Mouse (Mus musculus) embryo, embryonic 11.5 days (tissue): ENCODE results near the gene Dnaaf1.

Experiments
- DNase-seq: peaks from one replicate; pipeline ENCODE4 v3.0.0-alpha.2; 2012; ENCODE audit warnings: low read depth, low spot score

Gene Dnaaf1

GRCm38 (mm10) chr8:119623061-119623460 is 48.0 kb downstream of the Dnaaf1 start:
- DNase-seq: no peak

DNA sequence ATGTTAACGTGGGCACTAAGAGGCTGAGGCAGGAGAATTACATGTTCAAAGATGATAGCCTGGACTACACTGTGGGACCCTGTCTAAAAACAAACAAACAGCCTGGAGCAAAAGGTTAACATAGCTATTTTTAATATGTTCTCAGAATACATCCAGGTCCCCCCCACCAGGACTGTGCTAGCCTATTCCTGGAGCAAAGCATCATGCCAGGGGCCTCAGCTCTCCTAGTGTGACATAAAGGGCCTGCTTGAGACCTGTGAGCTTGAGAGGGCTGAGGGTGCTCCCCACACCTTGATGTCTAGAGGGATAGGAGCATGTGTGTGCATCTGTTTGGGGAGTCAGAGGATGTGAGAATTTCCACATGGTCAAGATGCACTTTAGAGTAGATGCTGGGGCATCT is 48.7 kb downstream of the Dnaaf1 start:
- no peak for DNase-seq

DNA sequence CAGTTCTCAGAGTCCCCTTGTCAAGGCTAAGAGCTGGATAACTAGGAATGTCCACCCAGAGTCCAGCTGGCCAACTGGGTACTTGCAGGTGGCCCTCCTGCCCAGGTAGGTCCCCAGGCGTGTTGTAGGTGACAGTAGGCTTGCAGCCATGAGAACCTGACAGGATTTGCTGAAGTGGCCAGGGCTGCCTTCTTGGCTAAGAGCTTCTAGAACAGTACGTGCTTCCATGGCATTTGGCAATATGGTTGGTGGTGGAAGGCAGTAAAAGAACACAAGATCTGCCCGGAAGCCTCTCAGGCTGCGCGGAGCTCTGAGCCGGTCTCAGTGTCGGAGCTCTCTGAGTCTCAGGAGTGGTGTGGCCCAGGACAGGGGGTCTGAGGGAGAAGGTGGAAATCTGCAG is 49.9 kb downstream of the Dnaaf1 start:
- DNase-seq: no peak

DNA sequence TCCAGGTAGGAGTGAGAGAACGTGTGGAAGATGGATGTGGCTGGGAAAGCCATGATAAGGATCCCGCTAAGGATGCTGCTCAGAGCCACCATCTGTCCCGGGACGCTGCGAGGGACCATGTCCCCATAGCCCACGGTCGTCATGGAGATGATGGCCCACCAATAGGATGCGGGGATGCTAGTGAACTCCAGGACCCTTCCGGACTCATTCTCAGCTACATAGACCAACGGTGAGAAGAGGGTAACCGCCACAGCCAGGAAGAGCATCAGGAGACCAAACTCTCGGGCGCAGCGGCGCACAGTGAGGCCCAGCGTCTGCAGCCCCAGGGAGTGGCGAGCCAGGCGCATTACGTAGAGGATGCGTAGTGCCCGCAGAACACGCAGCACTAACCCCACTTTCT is 50.8 kb downstream of the Dnaaf1 start:
- no peak for DNase-seq

- no peak for DNase-seq
Measured at GRCm38 (mm10) chr8:119627199-119627598, 52.2 kb downstream of the Dnaaf1 start.

- no peak for DNase-seq
Measured at GRCm38 (mm10) chr8:119627613-119628359, 52.8 kb downstream of the Dnaaf1 start.

- no peak for DNase-seq
Measured at GRCm38 (mm10) chr8:119630841-119631240, 55.8 kb downstream of the Dnaaf1 start.

DNA sequence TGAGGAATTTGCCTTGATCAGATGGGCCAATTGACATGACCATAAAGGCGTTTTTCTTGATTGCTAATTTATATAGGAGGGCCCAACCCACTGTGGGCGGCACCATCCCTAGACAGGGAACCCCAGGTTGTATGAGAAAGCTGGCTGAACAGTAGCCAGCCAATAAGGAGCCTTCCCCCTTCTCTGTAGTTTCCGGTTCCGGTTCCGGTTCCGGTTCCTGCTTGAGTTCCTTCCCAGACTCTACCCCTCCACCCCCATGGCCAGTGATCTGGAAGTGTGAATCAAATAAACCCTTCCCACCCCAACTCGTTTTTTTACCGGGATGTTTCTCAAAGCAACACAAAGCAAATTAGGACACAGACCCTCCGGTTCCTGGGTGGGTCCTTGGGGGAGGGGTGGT is 57.2 kb downstream of the Dnaaf1 start:
- DNase-seq: no peak

GRCm38 (mm10) chr8:119632909-119633308 is 57.9 kb downstream of the Dnaaf1 start:
- no peak for DNase-seq

- DNase-seq: no peak
Measured at GRCm38 (mm10) chr8:119634616-119635336, 59.7 kb downstream of the Dnaaf1 start.

- no peak for DNase-seq
Measured at GRCm38 (mm10) chr8:119635378-119635777, 60.3 kb downstream of the Dnaaf1 start, which contains the start of gene Kcng4. TSS of gene Kcng4 (minus strand) at chr8:119635680.

GRCm38 (mm10) chr8:119635958-119636357 is 60.9 kb downstream of the Dnaaf1 start:
- no peak for DNase-seq

DNA sequence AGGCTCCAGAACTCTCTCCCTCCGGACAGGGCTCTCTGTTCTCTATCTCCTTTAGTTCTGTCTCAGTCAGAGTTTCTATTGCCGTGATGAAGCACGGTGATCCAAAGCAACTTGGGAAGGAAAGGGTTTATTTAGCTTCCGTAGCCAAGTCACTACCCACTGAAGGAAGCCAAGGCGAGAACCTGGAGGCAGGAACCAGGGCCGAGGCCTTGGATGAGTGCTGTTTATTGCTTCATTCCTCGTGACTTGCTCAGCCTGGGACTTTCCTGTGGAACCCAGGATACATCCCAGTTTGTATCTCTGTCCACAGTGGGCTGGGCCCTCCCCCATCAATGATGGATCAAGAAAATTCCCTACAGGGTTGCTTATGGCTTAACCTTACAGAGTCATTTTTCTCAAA is 61.7 kb downstream of the Dnaaf1 start:
- DNase-seq: no peak

- no peak for DNase-seq
Measured at GRCm38 (mm10) chr8:119637381-119637780, 62.3 kb downstream of the Dnaaf1 start.

GRCm38 (mm10) chr8:119638261-119638660 is 63.2 kb downstream of the Dnaaf1 start:
- DNase-seq: no peak

- DNase-seq: no peak
Measured at GRCm38 (mm10) chr8:119639798-119640197, 64.8 kb downstream of the Dnaaf1 start.

GRCm38 (mm10) chr8:119641058-119641457 is 66.0 kb downstream of the Dnaaf1 start:
- no peak for DNase-seq

GRCm38 (mm10) chr8:119642960-119643359 is 67.9 kb downstream of the Dnaaf1 start:
- no peak for DNase-seq

GRCm38 (mm10) chr8:119644429-119644960 is 69.5 kb downstream of the Dnaaf1 start:
- DNase-seq: no peak

DNA sequence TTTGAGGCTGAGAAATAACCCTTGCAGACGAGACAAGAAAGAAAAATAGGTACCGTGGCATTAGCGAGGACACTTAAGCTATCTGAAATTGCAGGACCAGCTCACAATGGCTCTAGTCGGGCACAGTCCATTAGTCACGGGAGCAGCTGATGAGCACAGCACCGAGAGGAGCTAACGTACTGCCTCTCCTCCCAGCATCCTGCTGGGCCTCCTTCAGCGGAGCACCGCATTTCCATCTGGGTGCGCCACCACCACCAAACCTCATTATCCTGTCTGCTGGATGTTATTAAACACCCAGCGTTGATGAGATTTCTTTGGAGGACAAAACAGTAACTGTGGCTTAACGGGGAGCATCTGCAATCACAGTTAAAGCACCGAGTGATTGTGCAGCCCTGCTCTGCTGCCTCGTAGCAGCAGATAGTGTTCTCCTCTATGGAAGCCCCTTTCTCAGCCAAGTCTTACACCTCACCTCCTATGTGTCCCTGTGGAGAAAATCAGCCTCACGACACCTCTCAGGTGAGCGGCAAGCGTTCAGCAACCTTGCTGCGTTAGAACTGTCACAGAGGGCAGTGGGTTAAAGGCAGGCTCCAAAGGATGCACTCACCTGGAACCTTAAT is 70.1 kb downstream of the Dnaaf1 start:
- no peak for DNase-seq

DNA sequence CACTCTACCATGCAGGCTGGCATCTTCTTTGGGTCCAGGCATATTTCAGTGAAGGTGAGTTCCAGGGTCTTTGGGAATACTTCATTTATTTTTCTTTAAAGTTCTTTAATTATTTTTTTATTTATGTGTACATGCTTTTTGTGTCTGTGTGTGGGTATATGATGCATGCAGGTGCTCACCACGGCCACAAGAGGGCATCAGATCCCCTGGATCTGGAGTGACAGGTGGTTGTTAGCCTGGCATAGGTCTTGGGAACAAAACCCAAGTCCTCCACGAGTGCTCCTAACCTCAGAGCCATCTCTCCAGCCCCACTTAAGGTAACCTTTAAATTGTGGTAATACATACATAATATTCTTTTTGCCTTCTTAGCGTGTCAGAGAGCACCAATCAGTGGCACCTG is 71.2 kb downstream of the Dnaaf1 start:
- DNase-seq: no peak

DNA sequence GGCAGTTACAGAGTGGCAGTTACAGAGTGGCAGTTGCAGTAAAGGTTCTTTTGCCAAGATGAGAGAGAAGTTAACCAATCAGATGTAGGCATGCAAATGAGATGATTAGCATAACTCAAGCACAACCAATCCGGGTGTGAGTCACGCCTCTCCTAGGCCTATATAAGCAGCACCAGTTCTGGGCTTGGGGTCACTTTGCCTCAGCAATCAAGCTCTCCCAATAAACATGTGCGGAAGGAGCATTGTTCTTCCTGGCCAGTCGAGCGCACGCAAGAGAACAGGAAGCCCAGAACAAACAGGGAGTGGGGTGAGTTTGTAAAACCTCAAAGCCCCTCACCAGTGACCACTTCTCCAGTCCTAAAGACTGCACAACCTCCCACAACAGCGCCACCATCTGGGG is 71.8 kb downstream of the Dnaaf1 start:
- no peak for DNase-seq
